Mouse (Mus musculus) limb, embryonic 12.5 days (tissue): ENCODE data around the gene Hhipl1. TPM values are rescaled to one million over a fixed set of nuclear protein-coding genes. Genes with fewer than 3 reads are reported as not detected.

Experiments used
- ATAC-seq: fragments of 200-750 bp; cut with Nextera tagmentation; 2 replicates; pipeline ENCODE4 v1.8.0; 2017; ENCODE audit warnings: low read depth, moderate TSS enrichment; ENCODE audit not compliant: insufficient number of reproducible peaks, insufficient read depth, low FRiP score, low TSS enrichment
- H3K27ac ChIP-seq: fragments of 300-500 bp; sonication (generic); 2 replicates; pipeline ENCODE4 v1.5.1; 2016; ENCODE audit warnings: mild to moderate bottlenecking, moderate library complexity
- H3K27me3 ChIP-seq: fragments of 300-500 bp; sonication (generic); 2 replicates; pipeline ENCODE4 v1.6.1; 2016; ENCODE audit warnings: mild to moderate bottlenecking, moderate library complexity
- H3K36me3 ChIP-seq: fragments of 300-500 bp; sonication (generic); 2 replicates; pipeline ENCODE4 v1.6.1; 2016; ENCODE audit warnings: mild to moderate bottlenecking, moderate library complexity
- H3K4me1 ChIP-seq: fragments of 300-500 bp; sonication (generic); replicated peaks from 2 replicates; pipeline ENCODE4 v1.6.1; 2016
- H3K4me2 ChIP-seq: fragments of 300-500 bp; sonication (generic); 2 replicates; pipeline ENCODE4 v1.6.1; 2016; ENCODE audit warnings: mild to moderate bottlenecking, moderate library complexity
- H3K4me3 ChIP-seq: fragments of 300-500 bp; sonication (generic); replicated peaks from 2 replicates; pipeline ENCODE4 v1.5.1; 2016; ENCODE audit warnings: mild to moderate bottlenecking
- H3K9ac ChIP-seq: fragments of 300-500 bp; sonication (generic); replicated peaks from 2 replicates; pipeline ENCODE4 v1.6.1; 2016; ENCODE audit warnings: mild to moderate bottlenecking, moderate library complexity
- H3K9me3 ChIP-seq: fragments of 300-500 bp; sonication (generic); 2 replicates; pipeline ENCODE4 v1.6.1; 2016; ENCODE audit warnings: mild to moderate bottlenecking, moderate library complexity
- WGBS: fragments of 180-500 bp; shearing (Covaris S2); methylation state at CpG from one replicate; pipeline ENCODE4 v1.1.7; 2016; 5-methylcytosine and 5-hydroxymethylcytosine counted together
- polyA plus RNA-seq: library from polyadenylated mRNA; unstranded; fragments of >200 nt; fragmentation: Nextera tagmentation; extraction: Ambion mirVana; gene quantifications from 2 replicates; pipeline ENCODE4 v1.2.1, GENCODE M21; 2016

The Hhipl1 gene
- polyA plus RNA-seq, 1 experiment from 2014 or later: 0.53 TPM

- Histone ChIP-seq H3K27me3 (peaks cover 16% of the 10 kb centered on the region), H3K4me3 (no peak overlapping the region), H3K4me1 (peaks cover 57% of the 10 kb centered on the region), H3K9ac (no peak overlapping the region), H3K9me3 (no peaks in the 10 kb centered on the region), H3K4me2 (peak overlapping the region; percentile 26; the same call in 1 of the 2 replicates), H3K36me3 (peaks cover 9% of the 10 kb centered on the region; the same call in 1 of the 2 replicates), H3K27ac (no peak overlapping the region)
- 89% methylated on average over 16 of the region's 16 CpGs for WGBS
- ATAC-seq: no peak
Observed at GRCm38 (mm10) chr12:108271351-108272142, 34.5 kb upstream of the Hhipl1 start.

DNA sequence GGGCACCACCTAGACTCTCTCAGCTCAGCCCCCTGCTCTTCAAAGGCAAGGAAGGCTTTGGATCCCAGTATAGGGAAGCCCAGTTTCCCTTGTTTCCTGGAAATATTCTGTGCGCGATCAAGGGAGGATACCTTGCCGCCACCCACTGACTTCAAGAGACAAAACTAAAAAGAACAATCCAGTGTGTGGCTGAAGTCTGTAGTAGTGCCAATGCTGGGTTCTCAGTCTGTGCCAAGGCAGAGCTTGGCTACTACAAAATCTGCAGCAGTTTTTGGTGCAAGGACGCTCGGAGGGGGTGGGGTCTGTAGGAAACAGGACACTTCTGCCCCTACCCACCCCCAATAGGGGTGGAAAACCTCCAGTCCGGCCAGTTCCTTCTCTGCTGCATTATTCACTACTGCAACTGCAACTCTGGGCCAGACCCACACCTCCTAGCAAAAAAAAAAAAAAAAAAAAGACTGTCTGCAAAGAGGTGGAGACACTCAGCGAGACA, 33.9 kb upstream of the Hhipl1 start:
- H3K27me3 ChIP-seq: peaks cover 16% of the 10 kb centered on the region
- no peaks in the 10 kb centered on the region for H3K9me3 ChIP-seq
- ATAC-seq: no peak
- 61% methylated on average over 7 of the region's 7 CpGs for WGBS
- peaks cover 9% of the 10 kb centered on the region; the same call in 1 of the 2 replicates for H3K36me3 ChIP-seq
- H3K4me3 ChIP-seq: no peak overlapping the region
- H3K4me2 ChIP-seq: peak overlapping the region; percentile 98
- H3K4me1 ChIP-seq: peaks cover 57% of the 10 kb centered on the region
- H3K9ac ChIP-seq: no peak overlapping the region
- no peak overlapping the region for H3K27ac ChIP-seq

GRCm38 (mm10) chr12:108273466-108274312, 32.4 kb upstream of the Hhipl1 start:
- no peak for ATAC-seq
- Histone ChIP-seq H3K9me3 (no peaks in the 10 kb centered on the region), H3K4me1 (peaks cover 71% of the 10 kb centered on the region), H3K36me3 (peaks cover 9% of the 10 kb centered on the region; the same call in 1 of the 2 replicates), H3K27me3 (peaks cover 20% of the 10 kb centered on the region), H3K27ac (no peak overlapping the region), H3K9ac (peak overlapping the region; percentile 79), H3K4me2 (peak overlapping the region; percentile 98), H3K4me3 (peak overlapping the region; percentile 79)
- WGBS: 7% methylated on average over 21 of the region's 21 CpGs

DNA sequence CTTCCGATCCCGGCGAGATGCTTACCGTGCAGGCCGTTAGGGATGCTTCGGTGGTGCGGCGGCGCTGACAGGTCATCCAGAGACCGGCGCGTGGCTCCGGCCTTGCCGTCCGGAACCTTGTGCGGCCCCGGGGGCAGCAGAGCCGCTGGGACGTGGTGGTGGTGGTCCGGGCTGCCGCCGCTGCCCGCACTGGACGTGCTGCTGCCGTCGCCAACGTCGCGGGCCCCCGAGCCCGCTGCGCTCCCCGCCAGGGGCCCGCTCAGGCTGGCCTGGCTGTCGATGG, 31.8 kb upstream of the Hhipl1 start:
- peak overlapping the region; percentile 79 for H3K4me3 ChIP-seq
- H3K4me1 ChIP-seq: peaks cover 76% of the 10 kb centered on the region

DNA sequence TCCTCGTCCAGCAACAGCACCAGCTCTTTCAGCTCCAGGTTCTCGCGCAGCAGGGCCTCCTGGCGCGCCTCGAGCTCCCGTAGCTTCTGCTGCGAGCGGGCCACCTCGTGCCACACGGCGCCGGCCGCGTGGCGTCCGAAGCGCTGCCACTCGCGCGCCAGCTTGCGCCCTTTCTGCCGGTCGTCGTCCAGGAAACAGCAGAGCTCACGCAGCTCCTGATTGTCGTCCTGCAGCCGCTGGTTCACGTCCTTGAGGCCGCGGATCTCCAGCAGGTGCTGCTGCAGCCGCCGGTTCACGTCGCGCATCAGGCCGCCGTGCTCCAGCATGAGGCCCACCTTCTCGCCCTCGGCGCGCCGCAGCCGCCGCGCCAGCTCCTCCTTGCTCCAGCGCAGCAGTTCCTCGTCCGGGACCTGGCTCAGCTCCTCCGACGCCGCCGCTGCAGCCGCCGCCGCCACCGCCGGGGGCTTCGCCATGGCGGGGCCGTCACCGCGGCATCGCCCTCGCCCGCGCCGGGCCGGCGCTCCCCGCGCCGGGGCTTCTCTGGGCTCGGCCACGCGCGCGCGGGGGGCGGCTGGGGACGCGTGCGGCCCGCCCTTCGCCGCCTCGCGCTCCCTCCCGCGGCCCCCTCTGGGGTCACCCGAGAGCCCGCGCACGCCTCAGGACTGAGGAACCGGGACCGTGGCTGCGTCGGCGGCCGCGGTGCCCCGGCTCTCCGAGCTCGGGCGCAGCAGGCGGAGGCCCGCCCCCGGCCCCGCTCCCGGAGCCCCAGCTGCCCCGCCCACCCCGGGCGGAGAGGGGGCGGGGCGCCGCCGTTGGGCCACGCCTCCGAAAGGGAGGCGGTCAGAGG, 31.2 kb upstream of the Hhipl1 start, which contains the start of gene Ccdc85c:
Gene Ccdc85c (minus strand): TSS at position 765 of the 847 bp plus-strand sequence.
- Histone ChIP-seq H3K36me3 (peaks cover 5% of the 10 kb centered on the region; the same call in 1 of the 2 replicates), H3K9ac (peak within 1 kb of the TSS; percentile 79), H3K4me2 (peak within 1 kb of the TSS; percentile 98), H3K4me1 (peaks cover 79% of the 10 kb centered on the region), H3K27me3 (peaks cover 20% of the 10 kb centered on the region), H3K9me3 (no peaks in the 10 kb centered on the region), H3K4me3 (peak within 1 kb of the TSS; percentile 79), H3K27ac (peak within 1 kb of the TSS; percentile 93)
- no peak for ATAC-seq
- WGBS: under 1% methylated on average over 102 of the region's 120 CpGs

More for the DNA sequence above, 31.8 kb upstream of the Hhipl1 start:
- Histone ChIP-seq H3K9ac (peak overlapping the region; percentile 79), H3K4me2 (peak overlapping the region; percentile 98), H3K9me3 (no peaks in the 10 kb centered on the region), H3K36me3 (peaks cover 9% of the 10 kb centered on the region; the same call in 1 of the 2 replicates), H3K27me3 (peaks cover 20% of the 10 kb centered on the region), H3K27ac (no peak overlapping the region)
- no peak for ATAC-seq
- 0% methylated on average over 25 of the region's 35 CpGs for WGBS

DNA sequence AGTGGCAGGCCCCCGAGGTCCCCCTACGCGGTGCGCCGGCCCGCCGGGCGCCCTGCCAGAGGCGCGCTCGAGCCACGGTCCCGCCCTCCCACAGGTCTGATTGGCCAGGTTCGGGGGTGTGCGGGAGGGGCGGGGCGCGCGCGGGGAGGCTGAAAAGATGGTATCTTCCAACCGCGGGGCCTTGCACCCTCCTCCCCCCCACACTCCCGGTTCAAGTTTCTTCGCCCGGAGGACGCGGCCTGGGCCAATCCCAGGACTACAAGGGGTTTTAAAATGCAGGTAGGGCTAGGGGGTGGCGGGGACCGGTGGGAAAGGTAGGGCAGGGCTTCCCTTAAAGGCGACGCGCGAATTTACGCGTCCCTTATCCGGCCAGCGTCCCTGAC, 30.6 kb upstream of the Hhipl1 start:
- H3K4me2 ChIP-seq: peak overlapping the region; percentile 98
- WGBS: under 1% methylated on average over 37 of the region's 37 CpGs
- H3K9ac ChIP-seq: peak overlapping the region; percentile 74
- peak overlapping the region; percentile 79 for H3K4me3 ChIP-seq
- peaks cover 20% of the 10 kb centered on the region for H3K27me3 ChIP-seq
- no peaks in the 10 kb centered on the region for H3K9me3 ChIP-seq
- ATAC-seq: peak; percentile 94
- peaks cover 4% of the 10 kb centered on the region; the same call in 1 of the 2 replicates for H3K36me3 ChIP-seq
- H3K27ac ChIP-seq: peak overlapping the region; percentile 93
- peaks cover 73% of the 10 kb centered on the region for H3K4me1 ChIP-seq

GRCm38 (mm10) chr12:108275920-108276822, 29.9 kb upstream of the Hhipl1 start:
- H3K27ac ChIP-seq: peak overlapping the region; percentile 93
- peak; percentile 22; the same call in 1 of the 2 replicates for ATAC-seq
- H3K4me2 ChIP-seq: peak overlapping the region; percentile 98
- peaks cover 3% of the 10 kb centered on the region; the same call in 1 of the 2 replicates for H3K36me3 ChIP-seq
- H3K4me1 ChIP-seq: peaks cover 67% of the 10 kb centered on the region
- H3K4me3 ChIP-seq: peak overlapping the region; percentile 79
- H3K9ac ChIP-seq: peak overlapping the region; percentile 74
- under 1% methylated on average over 45 of the region's 47 CpGs for WGBS
- H3K27me3 ChIP-seq: peaks cover 20% of the 10 kb centered on the region
- no peaks in the 10 kb centered on the region for H3K9me3 ChIP-seq

DNA sequence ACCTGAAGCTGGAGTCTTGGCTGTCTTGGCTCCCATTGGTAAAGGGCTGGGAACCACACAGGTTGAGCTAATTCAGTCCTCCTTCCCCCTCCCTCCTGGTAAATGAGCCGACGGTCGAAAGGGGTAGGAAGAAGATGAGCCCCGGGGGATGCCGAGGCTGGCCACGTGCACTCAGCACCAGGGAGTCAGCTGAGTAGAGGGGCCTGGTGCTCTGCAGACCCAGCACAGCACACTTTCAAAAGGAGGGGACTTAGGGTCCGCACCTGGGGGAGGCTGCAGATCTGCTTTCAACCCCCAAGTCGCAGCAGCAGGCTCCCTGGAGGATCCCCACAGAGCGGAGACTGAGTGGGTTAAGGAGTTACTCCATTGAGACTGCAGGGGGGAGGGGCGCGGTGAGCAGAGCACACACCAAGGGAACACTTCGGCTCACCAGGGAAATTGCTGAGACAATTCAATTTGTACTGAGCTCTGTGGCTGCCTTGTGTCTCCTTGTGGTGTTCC, 28.7 kb upstream of the Hhipl1 start:
- H3K27me3 ChIP-seq: peaks cover 20% of the 10 kb centered on the region
- no peaks in the 10 kb centered on the region for H3K36me3 ChIP-seq
- no peak for ATAC-seq
- H3K9me3 ChIP-seq: no peaks in the 10 kb centered on the region
- peak overlapping the region; percentile 66; the same call in 1 of the 2 replicates for H3K27ac ChIP-seq
- peaks cover 55% of the 10 kb centered on the region for H3K4me1 ChIP-seq
- 4% methylated on average over 10 of the region's 12 CpGs for WGBS
- peak overlapping the region; percentile 79 for H3K4me3 ChIP-seq
- H3K9ac ChIP-seq: 0 out of 2 replicates have a peak overlapping the region, but pooled peaks have one; percentile 37
- peak overlapping the region; percentile 98 for H3K4me2 ChIP-seq

DNA sequence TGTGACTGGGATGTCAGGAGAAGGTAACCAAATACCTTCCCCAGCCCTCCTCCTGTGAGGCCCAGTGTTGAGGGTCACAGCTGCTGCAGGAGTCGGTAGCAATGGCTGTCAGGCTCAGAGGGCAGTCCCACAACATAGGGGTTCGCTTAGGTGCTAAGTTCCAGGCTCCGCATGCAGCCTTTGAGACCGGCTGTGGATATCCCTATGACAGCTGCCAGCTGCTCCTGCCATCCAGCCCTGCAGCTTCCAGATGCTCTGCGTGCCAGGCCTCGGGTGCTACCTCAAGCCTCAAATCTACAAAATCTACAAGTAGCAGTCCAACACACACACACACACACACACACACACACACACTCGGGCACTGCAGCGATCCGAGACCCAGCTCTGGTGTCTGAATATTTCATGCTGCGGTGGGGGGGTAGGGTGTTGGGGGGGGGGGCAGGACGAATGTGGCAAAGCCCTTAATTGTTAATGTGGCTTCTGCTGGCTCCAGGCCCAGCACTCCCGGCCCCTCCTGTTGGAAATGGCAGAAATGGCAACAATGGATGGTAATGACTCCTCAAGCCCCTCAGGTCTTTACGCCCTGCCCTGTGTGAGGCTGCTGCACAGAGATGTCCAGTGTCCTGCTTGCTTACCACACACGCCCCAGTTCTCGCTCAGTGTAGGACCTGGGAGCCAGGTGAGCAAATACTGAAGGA, 27.7 kb upstream of the Hhipl1 start:
- Histone ChIP-seq H3K9me3 (no peaks in the 10 kb centered on the region), H3K4me2 (peak overlapping the region; percentile 98; the same call in 1 of the 2 replicates), H3K4me3 (no peak overlapping the region), H3K27ac (peak overlapping the region; percentile 66; the same call in 1 of the 2 replicates), H3K9ac (no peak overlapping the region), H3K36me3 (no peaks in the 10 kb centered on the region), H3K27me3 (peaks cover 13% of the 10 kb centered on the region), H3K4me1 (peaks cover 45% of the 10 kb centered on the region)
- 34% methylated on average over 15 of the region's 15 CpGs for WGBS
- ATAC-seq: no peak
